Mouse (Mus musculus): ENCODE measurements at regions not wholly inside any gene's neighbourhood (a gene's known extent, or its start where the extent isn't known, plus 50 kb on each side); places are given as distances from the start of the nearest gene placed in this dataset.
"Not testable (repeated sequence)": the region's sequence is repeated elsewhere in the genome, so short reads cannot be mapped to it uniquely, and the experiment has no call there.

DNA sequence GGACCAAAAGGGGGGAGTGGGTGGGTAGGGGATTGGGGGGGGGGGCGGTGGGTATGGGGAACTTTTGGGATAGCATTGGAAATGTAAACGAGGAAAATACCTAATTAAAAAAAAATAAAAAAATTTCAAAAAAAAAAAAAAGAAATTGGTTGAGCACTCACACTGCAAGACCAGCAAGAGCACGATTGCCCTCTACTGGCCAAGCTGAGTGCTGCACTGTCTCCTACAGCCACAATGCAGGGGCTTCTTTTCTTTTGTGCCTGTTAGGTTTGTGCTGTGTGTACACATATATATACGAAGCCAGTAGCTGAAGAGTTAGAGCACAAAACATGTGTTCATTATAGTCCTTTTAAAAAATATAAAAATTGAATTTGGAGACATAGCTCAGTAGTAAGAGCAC is 55.6 kb downstream of the Mup20 start:
- 0 out of 2 replicates have a peak, but pooled peaks have one; percentile 40 for ATAC-seq (replicated peaks; ENCODE audit: poor library complexity, severe bottlenecking)

- ATAC-seq (replicated peaks; ENCODE audit: poor library complexity, severe bottlenecking): not testable (repeated sequence)
Observed at GRCm38 (mm10) chr4:61989941-61990340, 64.0 kb downstream of the Mup20 start.

DNA sequence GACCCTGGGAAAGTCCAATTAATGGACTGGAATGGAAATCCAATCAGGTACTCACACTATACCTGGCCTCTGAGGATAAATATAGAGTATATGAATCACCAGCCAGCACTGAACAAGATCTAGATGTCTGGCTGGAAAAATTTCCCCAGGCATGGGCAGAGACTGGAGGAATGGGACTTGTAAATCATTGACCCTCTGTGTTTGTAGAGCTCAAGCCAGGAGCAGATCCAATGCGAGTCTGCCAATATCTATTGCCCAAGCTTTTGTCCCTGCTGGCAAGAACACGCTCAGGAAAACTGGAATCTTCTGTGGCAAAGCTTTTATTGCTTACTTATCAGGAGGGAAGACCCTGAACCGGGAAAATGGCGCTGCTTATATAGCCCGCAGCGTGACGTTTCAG is 77.8 kb downstream of the Mup20 start:
- ATAC-seq (replicated peaks; ENCODE audit: poor library complexity, severe bottlenecking): no peak

DNA sequence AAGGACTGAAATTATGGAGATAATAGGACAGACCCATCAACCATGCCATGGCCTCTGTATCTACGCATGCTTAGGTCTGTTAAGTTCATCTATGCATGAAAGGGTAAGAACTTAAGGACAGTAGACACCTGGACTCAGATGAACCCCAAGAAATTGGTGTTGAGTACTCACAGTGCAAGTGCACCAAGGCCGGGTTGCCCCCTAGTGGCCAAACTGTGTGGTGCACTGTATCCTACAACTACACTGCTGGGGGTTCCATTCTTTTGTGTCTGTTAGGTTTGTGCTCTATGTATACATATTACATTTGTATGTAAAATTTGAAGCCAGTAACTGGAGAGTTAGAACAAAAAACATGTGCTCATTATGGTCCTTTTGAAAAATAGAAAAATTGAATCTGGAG is 80.7 kb downstream of the Mup20 start:
- peak; percentile 53 for ATAC-seq (replicated peaks; ENCODE audit: poor library complexity, severe bottlenecking)

DNA sequence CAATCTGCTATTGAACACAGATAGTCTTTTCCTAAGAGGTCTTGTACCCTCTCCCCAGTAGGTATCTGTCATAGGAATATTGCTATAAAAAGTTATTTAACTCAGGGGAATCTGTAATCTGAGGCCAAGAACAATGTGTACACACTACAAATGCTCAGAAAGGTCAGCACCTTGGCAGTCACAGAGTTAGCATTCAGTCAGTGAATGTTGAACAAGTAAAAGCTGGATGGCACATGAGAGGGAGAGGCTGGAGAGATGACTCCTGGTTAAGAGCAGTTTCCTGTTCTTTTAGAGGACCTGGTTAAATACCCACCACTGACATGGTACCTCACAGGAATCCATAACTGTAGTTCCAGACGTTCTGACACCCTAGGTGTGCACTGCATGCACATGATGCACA is 84.3 kb downstream of the Mup20 start:
- ATAC-seq (replicated peaks; ENCODE audit: poor library complexity, severe bottlenecking): no peak

GRCm38 (mm10) chr4:61967674-61968073 is 86.3 kb downstream of the Mup20 start:
- not testable (repeated sequence) for ATAC-seq (replicated peaks; ENCODE audit: poor library complexity, severe bottlenecking)

DNA sequence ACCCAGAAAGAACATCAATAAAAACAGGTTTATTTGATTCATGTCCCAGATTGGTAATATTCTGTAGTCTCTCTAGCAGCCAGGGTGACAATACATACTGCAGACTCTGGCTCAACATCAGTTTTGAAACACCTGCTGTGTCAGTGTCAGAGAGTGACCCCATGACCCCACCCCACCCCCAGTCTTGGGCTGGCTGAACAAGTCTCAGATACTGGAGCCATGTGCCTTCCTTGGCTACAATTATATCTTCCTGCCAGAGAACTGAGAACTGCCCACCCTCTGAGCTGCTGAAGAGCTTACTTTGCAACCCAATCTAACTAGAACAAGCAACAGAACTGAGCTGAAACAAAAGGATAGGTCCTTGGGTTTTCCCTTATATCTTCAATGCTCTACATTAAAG is 91.6 kb downstream of the Mup20 start:
- ATAC-seq (replicated peaks; ENCODE audit: poor library complexity, severe bottlenecking): no peak

All from granulocyte monocyte progenitor cell, adult 5-6 weeks (primary cell).